Mouse (Mus musculus) ovary, postnatal 36 days (tissue): ENCODE data around the gene H3f3a.
"Not testable (repeated sequence)": the region's sequence is repeated elsewhere in the genome, so short reads cannot be mapped to it uniquely, and the experiment has no call there.

Experiments
- DNase-seq: peaks from one replicate; pipeline ENCODE4 v3.0.0; 2022; ENCODE audit warnings: low spot score, mixed read lengths

Gene H3f3a

DNA sequence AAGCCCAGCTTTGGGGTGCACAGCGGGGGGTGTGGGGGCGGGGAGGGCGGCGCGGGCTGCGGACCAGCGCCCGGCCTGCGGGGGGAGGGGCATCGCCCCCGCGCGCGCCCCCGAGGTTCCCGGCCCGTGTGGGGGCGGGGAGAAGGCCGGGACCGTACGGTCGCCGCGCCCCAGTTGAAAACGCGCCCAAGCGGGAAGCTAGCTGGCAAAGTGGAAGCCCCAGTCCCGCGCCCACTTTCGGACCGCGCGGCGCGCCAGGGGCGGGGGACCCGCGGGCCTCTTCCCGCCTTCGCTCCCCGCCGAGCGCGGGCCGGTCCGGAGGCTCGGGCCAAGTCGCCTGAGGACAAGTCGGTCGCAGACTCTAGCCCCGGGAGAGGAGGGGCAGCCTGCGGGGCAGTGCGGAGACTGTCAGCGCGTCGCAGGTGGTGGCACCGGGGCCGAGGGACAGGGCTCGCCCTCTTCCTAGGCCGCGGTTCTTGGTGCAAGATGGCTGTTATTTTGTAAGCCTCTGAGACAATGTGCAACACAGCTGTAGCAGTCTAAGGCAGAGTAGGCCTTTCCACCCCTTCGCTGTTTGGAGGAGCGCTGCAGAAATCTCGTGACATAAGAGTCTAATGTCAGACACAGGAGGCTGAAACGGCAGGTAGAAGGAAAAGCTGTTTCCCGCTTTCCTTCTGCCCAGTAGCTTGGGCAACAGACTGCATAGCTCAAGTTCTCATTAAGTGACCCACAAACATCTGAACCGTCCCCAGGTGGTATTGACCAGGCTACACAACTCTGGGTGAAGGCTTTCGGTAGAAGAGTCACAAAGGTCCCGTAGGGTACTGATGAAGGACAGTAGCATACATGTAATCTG lies at the start of gene H3f3a:
TSS of gene H3f3a (minus strand) at position 59 of the 856 bp plus-strand sequence.
- peak; percentile 90 for DNase-seq

DNA sequence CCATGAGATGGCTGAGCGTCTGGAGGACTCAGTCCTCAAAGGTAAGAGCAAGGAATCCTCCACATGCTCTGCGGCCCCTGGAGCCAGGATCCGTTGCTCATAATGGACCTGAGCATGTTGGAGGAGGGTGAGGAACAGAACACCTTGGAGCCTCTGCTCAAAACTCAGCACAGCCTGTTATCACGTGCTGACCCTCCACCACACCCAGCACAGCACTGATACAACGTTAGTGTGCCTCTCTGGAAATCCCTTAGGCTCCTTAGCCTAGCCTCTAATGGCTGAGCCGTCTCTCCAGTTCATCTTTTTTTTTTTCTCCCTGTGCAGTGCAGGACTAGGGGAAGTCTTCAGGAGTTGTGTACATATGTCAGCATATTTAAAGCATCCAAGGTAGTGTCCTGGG lies 46.3 kb upstream of the H3f3a start:
- no peak for DNase-seq

DNA sequence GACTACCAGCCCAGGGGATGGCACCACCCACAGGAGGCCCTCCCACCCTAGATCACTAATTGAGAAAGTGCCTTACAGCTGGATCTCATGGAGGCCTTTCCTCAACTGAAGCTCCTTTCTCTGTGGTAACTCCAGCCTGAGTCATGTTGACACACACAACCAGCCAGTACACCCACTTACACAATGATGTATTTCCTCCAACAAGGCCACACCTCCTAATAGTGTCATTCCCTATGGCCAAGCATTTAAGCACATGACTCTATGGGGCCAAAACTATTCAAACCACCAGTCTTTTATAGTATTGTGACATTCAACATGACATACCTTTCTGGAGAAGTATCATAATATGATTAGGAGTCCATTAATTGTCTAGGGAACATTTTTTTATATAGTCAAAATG lies 45.0 kb upstream of the H3f3a start:
- DNase-seq, result no peak

DNA sequence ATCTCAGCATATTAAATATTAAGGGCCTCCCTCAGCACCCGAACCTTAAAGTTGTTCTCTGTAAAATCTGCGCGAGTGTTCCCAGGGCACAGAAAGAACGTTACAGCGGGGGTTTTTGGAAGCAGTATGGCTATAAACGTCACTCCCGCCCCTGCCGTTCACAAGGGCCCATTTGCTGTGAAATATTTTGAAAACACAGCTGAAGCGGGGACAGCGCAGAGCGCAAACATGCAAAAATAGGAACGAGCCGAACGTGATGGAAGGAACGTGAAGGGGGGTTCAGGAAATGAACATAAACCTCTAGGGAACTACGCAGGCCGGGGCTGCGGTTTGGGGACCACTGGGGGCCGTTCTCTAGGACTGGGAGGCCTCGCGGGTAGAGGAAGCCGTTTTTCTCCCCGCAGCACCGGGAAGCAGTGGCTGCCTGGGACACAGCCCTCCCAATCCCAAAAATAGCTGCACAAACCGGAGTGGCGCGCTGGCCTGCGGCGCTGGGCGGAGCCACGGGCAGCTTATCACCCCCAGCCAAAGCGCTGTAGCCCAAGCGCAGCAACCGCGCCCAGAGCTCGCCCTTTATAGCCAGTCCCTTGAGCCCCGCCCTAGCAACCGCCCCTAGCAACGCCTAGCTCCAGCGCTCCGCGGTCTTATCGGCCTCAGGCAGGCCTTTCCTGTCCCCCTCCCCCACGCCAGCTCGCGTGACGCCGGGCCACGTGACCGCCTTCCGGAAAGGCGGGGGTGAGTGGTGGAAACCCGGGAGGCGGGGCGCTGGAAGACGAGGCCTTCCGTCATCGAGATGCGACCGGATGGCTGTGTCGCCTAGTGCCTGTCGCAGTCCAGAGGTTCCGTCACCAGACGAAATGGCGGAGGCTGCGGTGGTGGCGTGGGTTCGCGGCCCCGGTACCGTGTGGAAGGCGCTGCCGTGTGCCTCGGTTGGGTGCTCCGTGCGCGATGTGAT lies 36.9 kb upstream of the H3f3a start, which contains the start of gene Sde2:
TSS of gene Sde2 (plus strand) at position 812 of the 955 bp plus-strand sequence.
- DNase-seq, result peak; percentile 100

DNA sequence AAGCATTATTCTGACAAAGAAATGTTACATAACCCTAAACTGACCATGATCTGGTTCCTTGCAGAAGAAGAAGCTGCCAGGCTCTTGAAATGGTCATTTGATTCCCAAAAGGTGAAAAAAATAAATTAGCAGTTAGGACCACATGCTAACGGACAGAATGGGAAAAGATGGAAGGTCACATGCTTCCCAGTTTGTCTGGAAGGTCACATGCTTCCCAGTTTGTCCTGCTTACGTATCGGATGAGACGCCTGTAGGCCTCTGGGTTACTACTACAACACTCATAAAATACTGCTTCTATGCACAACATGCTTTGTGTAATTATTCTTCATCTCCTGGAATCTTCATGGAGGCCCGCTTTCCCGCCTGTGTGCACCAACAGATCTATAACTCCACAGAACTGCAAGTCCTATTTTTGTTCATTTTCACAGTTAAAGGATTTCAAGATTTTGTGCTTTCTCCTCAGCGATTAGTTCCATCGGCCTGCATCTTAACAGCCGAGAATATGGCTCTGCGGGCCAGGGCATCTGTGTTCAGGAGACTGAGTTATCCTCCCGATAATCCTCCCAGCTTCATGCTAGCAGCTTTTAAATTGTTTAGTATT lies 36.1 kb upstream of the H3f3a start:
- no peak for DNase-seq

DNA sequence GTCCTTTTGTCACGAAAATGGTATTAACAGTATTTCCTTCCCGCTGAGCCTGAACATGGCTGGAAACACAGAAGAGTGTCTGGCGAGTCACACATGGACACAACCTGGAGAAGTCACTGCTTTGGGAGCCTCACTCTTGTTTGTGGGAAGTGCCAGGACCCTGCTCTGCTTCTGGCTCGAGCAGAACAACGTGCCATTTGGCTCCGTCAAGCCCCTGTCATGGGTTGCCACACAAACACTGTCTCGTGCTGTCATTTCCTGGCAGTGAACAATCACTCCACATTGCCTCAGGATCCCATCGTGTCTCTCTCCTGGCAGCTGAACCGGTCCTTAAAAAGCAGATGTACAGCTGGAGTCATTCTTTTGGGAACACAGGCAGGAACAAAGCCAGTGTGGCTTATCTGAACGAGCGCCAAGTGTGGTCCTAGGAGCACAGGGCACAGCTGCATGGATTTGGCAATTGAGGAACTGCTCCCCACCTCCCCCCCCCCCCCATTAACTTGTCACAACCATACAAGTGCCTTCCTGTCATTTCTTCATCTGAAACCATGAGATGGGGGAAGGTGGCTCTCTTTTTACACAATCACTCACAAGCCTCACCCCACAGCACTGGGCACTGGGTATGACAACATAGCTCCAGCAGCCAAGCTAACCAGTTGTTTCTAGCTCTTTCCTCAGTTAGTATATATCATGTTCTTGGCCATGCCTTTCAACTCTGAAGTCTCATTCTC lies 34.9 kb upstream of the H3f3a start:
- DNase-seq, result peak; percentile 38

DNA sequence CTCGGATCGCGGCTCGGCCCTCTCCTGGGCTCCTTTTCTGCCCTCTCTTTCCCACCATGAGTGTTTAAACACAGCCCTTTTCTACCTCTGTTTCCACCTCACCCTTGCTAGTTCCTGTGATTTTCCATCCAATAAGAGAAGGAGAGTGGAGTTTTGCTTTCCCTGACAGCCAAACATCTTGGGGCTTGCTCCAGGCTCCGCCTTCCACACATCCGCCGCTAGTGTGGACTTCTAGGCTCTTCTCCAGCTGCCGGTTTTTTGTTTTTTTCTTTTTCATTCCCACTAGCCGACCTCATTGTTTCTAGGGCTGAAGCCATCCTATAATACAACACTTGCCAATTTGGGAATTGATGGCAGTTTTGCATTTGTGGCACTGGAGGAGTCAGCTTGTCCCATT lies 34.4 kb upstream of the H3f3a start:
- peak; percentile 62 for DNase-seq

DNA sequence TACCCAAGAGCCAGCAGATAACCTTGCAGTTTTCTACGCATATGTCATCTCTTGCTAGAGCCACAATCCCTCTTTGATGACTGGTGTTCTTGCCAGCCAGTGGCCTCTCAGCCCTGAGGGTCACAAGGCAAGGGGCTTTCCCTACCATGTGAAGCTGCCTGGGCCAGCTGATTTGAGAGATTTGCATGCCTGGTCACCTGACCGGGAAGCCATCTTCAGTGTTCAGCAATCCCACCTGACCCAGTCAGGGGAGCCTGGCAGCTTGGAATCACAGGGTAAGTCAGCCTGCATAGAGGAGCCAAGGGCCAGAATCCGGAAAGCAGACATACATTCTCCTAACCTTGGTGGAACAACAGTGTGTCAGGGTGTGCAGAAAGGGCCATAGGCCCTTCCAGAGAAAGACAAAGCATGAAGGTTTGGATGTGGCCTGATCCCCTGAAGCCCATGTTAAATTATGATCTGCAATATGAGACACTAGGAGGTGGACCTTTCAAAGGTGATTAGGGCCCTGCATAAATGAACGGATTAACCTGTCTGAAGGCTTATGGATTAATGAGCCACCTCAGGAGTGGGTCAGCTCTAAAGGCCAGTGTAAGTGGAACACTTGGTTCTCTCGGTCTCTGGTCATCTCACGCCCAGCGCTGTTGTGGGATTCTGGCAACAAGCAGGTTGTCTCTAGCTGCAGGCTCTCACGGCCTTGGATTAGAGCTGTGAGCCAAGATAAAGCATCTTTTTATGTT lies 28.0 kb upstream of the H3f3a start:
- no peak for DNase-seq

DNA sequence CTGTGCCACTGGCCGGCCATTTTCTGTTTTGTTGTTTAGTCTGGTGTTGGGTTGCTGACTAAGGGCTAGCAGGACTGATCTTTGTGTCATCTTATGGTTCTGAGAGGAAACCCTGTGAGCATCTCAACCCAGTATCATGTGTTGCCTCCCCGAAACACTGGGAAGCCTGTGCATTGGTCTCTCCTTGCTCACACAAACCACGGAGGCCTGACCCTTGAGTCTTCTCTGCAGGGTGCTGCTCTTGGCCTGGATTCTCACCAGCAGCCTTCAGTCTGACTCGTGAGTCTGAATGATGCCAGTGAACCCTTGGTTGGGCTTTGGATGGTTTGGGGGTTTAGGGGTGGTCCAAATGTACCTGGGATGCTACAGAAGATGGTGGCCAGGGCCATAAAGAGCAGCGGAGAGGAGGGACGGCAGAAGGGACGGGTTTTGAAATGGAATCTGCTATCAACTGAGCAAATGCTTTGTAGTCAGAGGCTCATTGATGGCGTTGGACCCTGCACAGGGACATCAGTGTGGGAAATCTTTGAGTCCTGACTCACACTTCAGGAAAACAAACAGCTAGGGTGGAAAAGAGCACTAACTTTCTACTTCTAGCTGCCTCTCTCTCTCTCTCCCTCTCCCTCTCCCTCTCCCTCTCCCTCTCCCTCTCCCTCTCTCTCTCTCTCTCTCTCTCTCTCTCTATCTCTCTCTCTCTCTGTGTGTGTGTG lies 25.6 kb upstream of the H3f3a start:
- DNase-seq, result no peak

DNA sequence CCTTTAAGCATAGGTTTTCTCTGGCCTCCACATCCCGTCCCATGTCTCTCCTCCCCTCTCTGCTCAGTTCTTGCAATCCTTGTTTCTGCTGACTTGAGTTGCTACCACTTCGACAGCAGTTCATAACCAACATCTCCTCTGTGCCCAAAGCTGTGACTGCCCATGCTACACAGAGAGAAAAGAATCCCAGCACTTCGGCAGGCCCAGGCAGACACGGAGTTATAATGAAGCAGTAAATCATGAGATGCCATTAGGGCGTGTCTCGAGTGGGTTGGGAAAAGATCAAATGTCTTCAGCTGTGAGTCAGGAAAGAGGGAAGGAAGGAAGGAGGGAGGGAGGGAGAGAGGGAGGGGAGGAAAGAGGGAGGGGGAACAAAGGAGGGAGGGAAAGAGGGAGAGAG lies 24.3 kb upstream of the H3f3a start:
- DNase-seq, result no peak

DNA sequence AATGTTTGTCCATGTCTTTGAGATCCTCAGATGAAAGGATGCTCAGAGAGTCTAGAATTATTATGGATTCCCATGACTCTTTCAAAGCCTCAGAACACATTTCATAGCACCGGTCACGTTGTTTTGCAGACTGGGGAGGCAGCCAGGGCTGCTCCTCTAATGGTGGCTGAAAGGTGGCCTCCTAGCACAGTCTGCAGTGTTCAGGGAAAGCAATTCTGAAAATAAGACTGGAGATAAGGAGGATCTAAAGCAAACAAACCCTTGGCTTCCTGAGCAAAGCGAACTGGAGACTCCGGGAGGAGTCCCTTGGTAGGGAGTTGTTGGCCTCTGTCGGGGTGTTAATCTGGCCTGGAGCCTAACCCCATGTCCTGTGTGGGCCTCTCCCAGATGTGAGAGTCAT lies 23.4 kb upstream of the H3f3a start:
- no peak for DNase-seq

DNA sequence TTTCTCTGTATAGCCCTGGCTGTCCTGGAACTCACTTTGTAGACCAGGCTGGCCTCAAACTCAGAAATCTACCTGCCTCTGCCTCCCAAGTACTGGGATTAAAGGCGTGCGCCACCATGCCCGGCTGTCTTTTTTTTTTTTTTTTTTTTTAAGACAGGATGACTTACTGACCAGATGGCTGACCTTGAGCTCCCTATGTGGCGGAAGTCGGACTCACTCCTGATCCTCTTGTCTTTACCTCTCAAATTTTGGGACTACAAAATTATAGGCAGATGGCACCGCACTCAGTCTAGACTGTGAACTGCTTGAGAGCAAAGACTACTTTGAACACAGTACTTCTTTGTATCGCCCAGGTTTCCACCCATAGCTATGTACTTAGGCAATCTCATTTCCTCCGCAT lies 22.7 kb upstream of the H3f3a start:
- DNase-seq, result not testable (repeated sequence)

DNA sequence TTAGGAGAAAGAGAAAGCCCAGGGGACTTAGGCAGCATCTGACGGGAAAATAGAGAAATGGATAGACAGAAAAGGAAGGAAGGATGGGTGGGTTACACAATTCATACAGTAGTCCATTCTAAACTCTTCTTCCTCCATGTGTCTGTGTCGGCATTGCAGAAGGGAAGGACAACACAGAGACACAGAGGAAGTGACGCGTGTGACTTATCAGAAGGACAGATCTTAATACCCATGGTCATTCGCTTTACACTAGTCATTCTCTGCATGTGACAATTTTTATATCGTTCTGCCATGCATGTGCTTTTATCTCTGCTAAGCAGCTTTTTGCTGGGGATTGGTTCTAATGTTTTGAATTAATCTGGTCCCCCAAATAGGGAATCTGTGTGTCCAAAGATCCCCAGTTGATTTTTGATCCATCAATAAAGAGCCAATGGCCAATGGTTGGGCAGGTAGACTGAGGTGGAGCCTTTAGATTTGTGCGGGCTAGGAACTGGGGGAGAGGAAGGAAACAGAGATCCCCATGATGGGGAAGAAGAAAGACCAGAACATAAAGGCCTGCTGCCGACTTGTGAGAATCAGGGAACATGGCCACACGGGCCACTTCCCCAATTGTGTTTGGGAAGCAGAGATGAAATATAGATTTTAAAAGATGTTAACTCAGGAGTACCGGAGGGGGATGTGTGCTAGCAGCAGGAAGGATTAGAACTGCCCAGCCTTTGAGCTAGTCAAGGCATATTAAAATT lies 21.7 kb upstream of the H3f3a start:
- no peak for DNase-seq

DNA sequence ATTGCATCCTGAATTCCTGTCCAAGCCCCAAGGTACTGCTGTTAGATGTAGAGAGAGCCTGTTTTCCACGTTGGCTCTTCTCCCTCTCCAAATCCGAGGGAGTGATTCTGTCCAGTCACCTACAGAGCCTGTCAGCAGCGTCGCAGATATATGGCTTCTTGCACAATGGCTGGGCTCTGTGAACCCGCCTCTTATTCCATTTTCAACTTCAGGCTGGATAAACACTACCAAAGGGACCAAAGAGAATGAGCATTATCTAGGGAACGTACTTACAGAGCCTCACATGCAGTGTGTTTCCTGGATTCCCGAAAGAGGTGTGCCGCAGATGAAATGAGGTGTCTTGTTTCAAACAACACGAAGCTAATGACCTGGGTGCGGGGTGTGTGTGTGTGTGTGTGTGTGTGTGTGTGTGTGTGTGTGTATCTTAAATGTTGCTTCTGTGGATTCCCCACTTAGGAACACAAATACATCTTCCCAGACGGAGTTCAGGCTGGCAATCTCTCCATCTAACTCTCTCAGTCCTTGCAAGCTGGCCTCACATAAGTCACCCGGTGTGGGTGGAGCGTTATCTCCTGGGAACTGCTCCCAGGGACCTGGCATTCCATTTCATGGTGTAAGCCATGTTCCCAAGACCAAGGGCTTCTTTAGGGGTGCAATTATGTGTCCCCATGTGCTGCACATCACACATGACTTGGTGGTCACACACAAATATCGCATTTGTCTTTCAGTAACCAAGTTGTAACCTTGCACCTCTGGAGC lies 17.0 kb upstream of the H3f3a start:
- DNase-seq, result no peak

DNA sequence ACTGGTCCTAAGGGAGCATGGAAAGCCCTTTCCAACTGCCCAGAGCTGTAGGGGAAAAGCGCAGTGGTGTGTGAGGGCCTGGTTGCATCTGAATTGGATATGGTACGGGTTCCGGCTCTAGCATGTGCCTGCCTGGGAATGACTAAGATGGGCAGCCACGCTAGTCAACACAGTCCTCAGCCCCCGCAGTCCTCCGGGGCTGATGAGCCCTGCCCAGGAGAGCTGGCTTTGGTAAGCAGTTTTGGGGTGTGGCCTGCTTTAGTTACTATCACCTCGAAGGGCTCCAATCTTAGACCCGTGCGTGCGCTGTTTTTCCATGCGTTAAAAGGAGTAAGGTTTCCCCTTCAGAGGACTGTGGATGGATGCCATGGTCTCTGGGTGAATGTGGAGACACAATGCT lies 16.4 kb upstream of the H3f3a start:
- DNase-seq, result peak; percentile 26

DNA sequence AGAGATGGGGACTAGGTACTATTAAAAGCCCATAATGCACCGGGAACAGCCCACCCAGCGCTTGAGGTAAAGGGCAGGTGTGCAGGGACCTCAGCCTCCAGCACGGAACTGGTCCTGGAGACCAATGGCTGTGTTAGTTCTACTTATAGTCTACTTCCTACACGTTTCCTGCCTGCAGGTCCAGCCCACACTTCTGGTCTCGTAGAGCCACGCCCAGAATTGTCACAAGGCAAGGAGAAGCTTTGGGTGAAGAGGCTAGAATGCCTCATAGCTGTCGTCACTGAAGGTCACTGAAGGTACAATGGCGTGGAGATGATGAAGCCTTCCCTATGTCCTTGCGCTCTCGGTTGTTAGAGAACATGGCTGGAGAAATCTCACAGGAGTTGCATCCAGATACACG lies 16.0 kb upstream of the H3f3a start:
- DNase-seq, result no peak

DNA sequence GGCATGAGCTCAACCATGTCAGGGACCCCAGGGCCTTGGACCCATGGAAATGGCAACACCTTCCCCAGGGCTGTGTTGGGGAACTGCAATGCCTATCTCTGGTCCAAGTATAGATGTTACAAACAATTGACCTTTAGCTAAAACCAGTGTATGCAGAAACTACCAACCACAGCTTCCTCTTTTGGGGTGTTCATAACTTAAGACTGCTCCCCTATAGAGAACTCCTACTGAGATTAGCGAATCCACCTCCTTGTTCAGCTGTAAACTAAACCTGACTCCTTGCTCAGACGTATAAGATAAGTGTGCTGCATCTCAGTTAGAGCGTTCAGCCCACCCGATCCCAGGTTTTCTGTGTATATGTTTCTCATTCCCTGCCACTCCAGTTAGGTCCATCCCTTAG lies 12.9 kb upstream of the H3f3a start:
- DNase-seq, result no peak

DNA sequence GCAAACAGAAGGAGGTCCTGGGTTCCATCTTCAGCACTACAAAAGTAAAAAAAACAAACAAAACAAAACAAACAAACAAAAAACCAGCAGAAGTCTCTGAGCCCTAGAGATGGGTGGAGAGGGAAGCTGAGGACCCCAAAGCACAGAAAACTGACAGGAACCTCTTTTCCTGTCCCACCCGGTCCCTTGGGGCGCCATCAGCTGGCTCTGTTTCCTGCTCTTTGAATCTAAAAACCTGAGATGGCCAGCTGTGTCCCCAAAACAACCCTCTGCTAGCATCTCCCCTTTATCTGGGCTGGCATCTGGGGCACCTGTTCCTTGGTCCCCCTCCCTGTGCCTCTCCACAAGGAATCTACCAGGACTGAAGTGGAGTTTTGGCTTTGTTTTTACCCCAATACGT lies 11.0 kb upstream of the H3f3a start:
- no peak for DNase-seq

DNA sequence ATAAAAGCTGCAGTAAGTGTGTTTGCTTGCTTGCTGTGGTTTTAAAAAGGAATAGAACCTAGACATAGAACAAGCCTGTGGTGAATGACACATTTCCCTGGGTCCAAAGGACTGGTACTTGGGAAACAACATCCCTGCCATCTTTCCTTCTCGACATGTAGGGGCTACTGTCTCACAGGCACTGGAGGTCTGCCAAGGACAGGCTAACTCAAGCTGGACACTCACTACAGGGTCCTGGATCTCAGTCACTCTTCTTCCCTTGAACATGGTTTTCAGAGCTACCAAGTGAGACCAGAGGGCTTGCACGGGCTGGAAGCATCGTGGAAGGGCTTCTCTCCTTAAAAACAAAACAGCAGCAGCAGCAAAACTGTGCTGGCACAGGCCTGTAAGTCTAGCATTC lies 10.0 kb upstream of the H3f3a start:
- DNase-seq, result no peak
